Mouse (Mus musculus) spleen, adult 2 months (tissue): ENCODE measurements around the gene Rpl36. TPM values are rescaled to one million over a fixed set of nuclear protein-coding genes. Genes with fewer than 3 reads are reported as not detected.

Source experiments
- DNase-seq, 2 experiments: peaks; one replicate each; pipeline versions ENCODE4 v3.0.0 to v3.0.0-alpha.2; 2012 to 2021; ENCODE audit warnings: low spot score in 2 of 2, low read depth in 1 of 2
- H3K27ac ChIP-seq: fragments of 200-500 bp; 2 replicates; pipeline ENCODE4 v1.5.1; 2012; ENCODE audit warnings: low read length, inconsistent platforms; ENCODE audit not compliant: insufficient read depth
- H3K27me3 ChIP-seq: fragments of 200-500 bp; 2 replicates; pipeline ENCODE4 v1.6.1; 2012; ENCODE audit warnings: mild to moderate bottlenecking, moderate library complexity, low read length, inconsistent platforms; ENCODE audit not compliant: control insufficient read depth, insufficient read depth
- H3K36me3 ChIP-seq: fragments of 200-500 bp; 2 replicates; pipeline ENCODE4 v1.6.1; 2012; ENCODE audit warnings: mild to moderate bottlenecking, low read length, inconsistent platforms; ENCODE audit not compliant: control insufficient read depth, insufficient read depth
- H3K4me1 ChIP-seq: fragments of 200-500 bp; 2 replicates; pipeline ENCODE4 v1.6.1; 2011; ENCODE audit warnings: inconsistent platforms; ENCODE audit not compliant: control insufficient read depth, insufficient read depth, insufficient read length
- H3K4me3 ChIP-seq: fragments of 200-500 bp; 2 replicates; pipeline ENCODE4 v1.5.1; 2011; ENCODE audit warnings: mild to moderate bottlenecking, inconsistent platforms; ENCODE audit not compliant: insufficient read depth, insufficient read length; ENCODE audit errors: extremely low read depth
- CTCF ChIP-seq: fragments of 200-500 bp; IDR thresholded peaks from 2 replicates; pipeline ENCODE4 v1.5.1; 2011; ENCODE audit warnings: mild to moderate bottlenecking, inconsistent platforms; ENCODE audit not compliant: insufficient read depth, insufficient read length, insufficient replicate concordance; ENCODE audit errors: extremely low read depth
- POLR2A ChIP-seq: fragments of 200-500 bp; IDR thresholded peaks from 2 replicates; pipeline ENCODE4 v1.6.1; 2011; ENCODE audit warnings: low read depth, low read length, inconsistent platforms
- WGBS: fragments of 180-500 bp; shearing (Covaris S2); methylation state at CpG from one replicate; pipeline ENCODE4 v1.1.7; 2018; 5-methylcytosine and 5-hydroxymethylcytosine counted together
- polyA plus RNA-seq: library from polyadenylated mRNA; depleted of rRNA; stranded (reverse); fragments of >200 nt; gene quantifications from 2 replicates; pipeline ENCODE4 v1.2.3, GENCODE M21; 2012

The Rpl36 gene
- polyA plus RNA-seq, 1 experiment, result 2,050 TPM

DNA sequence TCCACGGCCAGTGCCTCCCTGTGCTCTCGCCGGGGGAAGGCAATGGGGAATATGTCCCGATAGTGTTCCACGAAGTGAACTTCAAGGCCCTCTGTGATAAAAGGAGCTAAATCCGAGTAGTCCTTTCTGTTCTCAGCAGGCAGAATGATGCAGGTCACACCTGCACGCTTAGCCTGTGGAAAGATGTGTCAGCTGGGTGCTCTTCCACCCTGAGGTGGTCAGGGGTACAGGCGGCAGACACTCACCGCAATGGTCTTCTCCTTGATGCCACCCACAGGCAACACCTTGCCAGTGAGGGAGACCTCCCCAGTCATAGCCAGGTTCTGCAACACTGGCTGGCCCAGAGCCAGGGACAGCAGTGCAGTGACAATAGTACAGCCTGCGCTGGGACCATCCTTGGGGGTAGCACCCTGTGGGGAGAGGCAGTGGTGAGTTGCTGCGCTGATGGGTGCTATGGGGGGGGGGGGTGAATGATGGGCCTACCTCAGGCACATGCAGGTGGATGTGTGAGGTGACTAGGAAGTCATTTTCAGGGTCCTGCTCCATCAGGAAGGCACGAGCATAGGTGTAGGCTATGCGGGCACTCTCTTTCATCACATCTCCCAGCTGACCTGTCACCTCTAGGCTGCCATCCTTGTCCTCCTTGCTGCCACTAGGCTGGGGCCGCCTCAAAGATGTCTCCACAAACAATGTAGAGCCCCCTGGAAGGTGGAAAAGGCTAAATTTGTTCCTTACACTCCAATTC lies 1.3 kb downstream of the Rpl36 start:
- no peak for TF ChIP-seq CTCF
- no peak for TF ChIP-seq POLR2A
- H3K36me3 ChIP-seq, result peaks cover 38% of the 10 kb centered on the region
- 27% methylated on average over 14 of the region's 14 CpGs for WGBS
- H3K4me3 ChIP-seq, result peak overlapping the region; percentile 70; the same call in 1 of the 2 replicates
- no peak for DNase-seq
- no peaks in the 10 kb centered on the region for H3K27me3 ChIP-seq
- H3K27ac ChIP-seq, result no peak overlapping the region
- peaks cover 11% of the 10 kb centered on the region; the same call in 1 of the 2 replicates for H3K4me1 ChIP-seq

DNA sequence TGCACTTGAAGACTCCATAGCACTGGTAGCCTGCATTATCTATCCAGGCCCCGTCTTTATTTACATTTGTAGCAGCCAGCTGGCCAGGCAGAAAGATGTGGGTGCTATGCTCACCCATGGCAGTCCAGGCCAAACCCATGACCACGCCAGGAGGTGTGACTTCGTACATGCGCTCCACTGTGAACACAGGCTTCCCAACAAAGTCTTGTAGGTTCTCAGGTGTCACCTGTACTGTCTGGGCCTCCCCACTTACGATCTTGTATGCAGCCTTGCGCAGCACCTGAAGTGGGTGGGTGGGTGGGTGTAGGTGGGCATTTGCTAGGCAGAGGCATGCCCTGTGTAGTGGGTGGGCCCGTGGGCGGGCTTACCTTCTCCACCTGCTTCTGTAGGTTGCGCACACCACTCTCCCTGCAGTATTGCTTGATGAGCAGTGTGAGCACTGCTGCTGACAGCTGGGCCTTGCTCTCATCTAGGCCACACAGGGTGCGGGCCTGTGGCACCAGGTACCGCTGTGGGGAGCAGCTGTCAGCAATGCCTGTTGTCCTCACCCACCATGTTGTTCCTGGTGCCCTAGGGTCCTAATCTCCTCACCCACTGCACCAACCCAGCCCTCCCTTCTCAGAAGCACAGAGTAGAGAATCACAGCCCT lies 2.0 kb downstream of the Rpl36 start:
- WGBS, result 90% methylated on average over 11 of the region's 11 CpGs
- DNase-seq, result no peak
- Histone ChIP-seq H3K36me3 (peaks cover 45% of the 10 kb centered on the region), H3K27me3 (no peaks in the 10 kb centered on the region), H3K4me3 (no peak overlapping the region), H3K4me1 (peaks cover 8% of the 10 kb centered on the region; the same call in 1 of the 2 replicates), H3K27ac (no peak overlapping the region)
- no peak for TF ChIP-seq POLR2A
- TF ChIP-seq CTCF, result no peak

DNA sequence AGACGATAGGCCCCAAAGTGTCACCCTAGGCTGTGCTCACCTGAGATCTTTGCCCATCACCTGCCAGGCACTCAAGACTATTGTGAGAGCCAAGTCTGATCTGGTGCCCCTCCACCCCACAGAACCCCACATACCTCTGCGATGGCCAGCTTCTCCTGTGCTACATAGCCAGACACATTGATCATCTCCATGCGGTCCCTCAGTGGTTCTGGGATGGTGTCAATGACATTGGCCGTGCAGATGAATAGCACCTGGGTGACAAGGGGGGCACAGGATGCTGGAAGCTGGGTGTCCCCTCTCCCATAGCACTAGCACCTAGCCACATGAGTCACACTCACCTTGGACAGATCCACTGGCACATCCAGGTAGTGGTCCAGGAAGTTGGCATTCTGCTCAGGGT lies 2.6 kb downstream of the Rpl36 start:
- no peak for DNase-seq
- peaks cover 7% of the 10 kb centered on the region; the same call in 1 of the 2 replicates for H3K4me1 ChIP-seq
- no peak overlapping the region for H3K4me3 ChIP-seq
- H3K27me3 ChIP-seq, result no peaks in the 10 kb centered on the region
- peaks cover 48% of the 10 kb centered on the region for H3K36me3 ChIP-seq
- no peak overlapping the region for H3K27ac ChIP-seq
- WGBS, result 93% methylated on average over 4 of the region's 4 CpGs
- TF ChIP-seq POLR2A (no peak), CTCF (no peak)

DNA sequence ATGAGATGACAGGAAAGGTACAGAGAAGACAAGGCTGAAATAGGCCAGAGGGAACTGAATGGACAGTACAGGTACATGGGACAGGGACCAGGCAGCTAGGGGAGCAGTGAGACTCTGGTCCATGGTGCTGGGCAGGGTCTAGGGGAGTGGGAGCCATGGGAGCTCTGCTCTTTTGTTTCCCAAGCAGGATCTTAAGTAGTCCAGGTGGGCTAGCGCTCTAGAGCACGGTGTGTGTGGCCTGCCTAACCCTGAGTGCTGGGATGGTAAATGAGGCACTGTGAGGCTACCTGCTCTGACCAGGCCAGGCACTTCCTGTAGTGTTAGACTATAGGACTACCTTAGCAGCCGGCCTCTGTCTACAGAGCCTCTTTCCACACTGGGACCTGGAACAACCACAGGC lies 3.5 kb downstream of the Rpl36 start:
- Histone ChIP-seq H3K27me3 (no peaks in the 10 kb centered on the region), H3K4me1 (peaks cover 7% of the 10 kb centered on the region; the same call in 1 of the 2 replicates), H3K27ac (no peak overlapping the region), H3K36me3 (peaks cover 50% of the 10 kb centered on the region), H3K4me3 (no peak overlapping the region)
- DNase-seq, result no peak
- 93% methylated on average over 3 of the region's 3 CpGs for WGBS
- TF ChIP-seq CTCF, result no peak
- no peak for TF ChIP-seq POLR2A

DNA sequence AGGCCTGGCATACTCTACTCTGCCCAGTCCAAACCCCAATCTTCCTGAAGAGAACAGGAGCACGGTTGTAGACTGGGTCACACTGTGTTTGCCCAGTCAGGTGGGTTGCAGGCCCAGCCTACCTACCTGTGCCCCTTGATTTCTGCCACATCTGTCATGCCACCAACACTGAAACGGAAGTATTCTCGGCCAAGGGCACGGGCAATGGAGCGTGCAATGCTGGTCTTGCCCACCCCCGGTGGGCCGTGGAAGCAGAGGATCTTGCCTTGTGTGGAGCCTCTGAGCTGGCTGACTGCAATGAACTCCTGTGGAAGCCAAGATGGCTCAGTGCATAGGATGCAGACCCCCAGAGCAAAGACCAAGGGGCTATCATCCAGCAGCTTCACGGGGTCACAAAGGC lies 4.4 kb downstream of the Rpl36 start:
- H3K36me3 ChIP-seq, result peaks cover 53% of the 10 kb centered on the region
- no peak for TF ChIP-seq POLR2A
- TF ChIP-seq CTCF, result no peak
- H3K4me1 ChIP-seq, result peaks cover 7% of the 10 kb centered on the region; the same call in 1 of the 2 replicates

DNA sequence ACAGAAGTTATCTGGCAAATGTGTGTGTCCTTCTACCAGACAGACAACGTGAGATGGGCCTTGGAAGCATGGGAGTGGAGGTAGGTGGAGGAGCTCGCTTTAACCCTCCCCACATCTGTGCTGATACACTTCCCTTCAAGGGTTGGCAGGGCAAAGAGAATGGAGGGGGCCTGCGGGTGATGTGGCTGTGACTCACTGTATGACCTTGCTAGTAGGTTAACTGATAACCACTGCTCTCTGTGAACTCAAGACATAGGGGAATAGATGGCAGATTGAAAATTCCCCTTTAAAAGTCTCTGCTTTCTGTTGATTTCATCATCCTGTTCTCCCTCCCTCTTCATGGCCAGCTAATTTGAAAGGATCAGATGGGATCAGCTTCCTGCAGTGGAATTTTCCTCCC lies 12.3 kb downstream of the Rpl36 start:
- H3K27me3 ChIP-seq, result no peaks in the 10 kb centered on the region
- DNase-seq, result no peak
- peaks cover 10% of the 10 kb centered on the region; the same call in 1 of the 2 replicates for H3K4me1 ChIP-seq
- no peak for TF ChIP-seq CTCF
- no peak for TF ChIP-seq POLR2A
- H3K27ac ChIP-seq, result no peak overlapping the region
- peaks cover 7% of the 10 kb centered on the region for H3K36me3 ChIP-seq
- 84% methylated on average over 3 of the region's 3 CpGs for WGBS
- no peak overlapping the region for H3K4me3 ChIP-seq

More for the DNA sequence above, 4.4 kb downstream of the Rpl36 start:
- Histone ChIP-seq H3K27ac (no peak overlapping the region), H3K27me3 (no peaks in the 10 kb centered on the region), H3K4me3 (no peak overlapping the region)
- no peak for DNase-seq
- 89% methylated on average over 8 of the region's 8 CpGs for WGBS

DNA sequence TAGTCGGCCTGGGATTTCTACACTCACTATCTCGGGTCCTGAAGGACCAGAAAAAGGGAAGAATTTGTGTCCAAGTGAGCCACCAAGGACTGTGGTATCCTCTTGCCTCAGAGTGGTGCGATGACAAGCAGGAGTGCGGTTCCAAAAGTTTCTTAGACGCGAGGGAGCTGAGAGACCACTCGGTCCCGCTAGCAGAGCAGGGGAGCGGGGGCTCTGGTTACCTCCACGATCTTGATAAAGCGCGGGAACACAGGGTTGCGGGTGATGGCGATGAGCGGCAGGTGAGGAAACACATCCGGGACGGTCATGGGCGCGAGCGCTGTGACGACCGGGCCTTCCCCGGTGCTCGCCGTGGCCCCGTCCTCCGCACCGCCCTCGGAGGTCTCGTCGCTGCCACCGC lies 13.0 kb downstream of the Rpl36 start:
- no peak for DNase-seq
- TF ChIP-seq CTCF (no peak), POLR2A (no peak)
- Histone ChIP-seq H3K4me1 (peaks cover 10% of the 10 kb centered on the region; the same call in 1 of the 2 replicates), H3K27ac (no peak overlapping the region), H3K36me3 (peaks cover 6% of the 10 kb centered on the region), H3K27me3 (no peaks in the 10 kb centered on the region), H3K4me3 (peak overlapping the region; percentile 75)
- WGBS, result under 1% methylated on average over 30 of the region's 32 CpGs
